Mouse (Mus musculus) midbrain, embryonic 12.5 days (tissue): Measurements from ENCODE around the gene Sumo1. TPM values are rescaled to one million over a fixed set of nuclear protein-coding genes. Genes with fewer than 3 reads are reported as not detected.
A peak's percentile ranks its signal among the peaks of the same experiment; 100 is the strongest.
"Not testable (repeated sequence)": the region's sequence is repeated elsewhere in the genome, so short reads cannot be mapped to it uniquely, and the experiment has no call there.

ENCODE experiments used
- ATAC-seq: fragments of 200-750 bp; cut with Nextera tagmentation; 2 replicates; pipeline ENCODE4 v1.8.0; 2017; ENCODE audit warnings: low read depth, moderate TSS enrichment, moderate library complexity; ENCODE audit not compliant: low FRiP score
- H3K27ac ChIP-seq: fragments of 300-500 bp; sonication (generic); replicated peaks from 2 replicates; pipeline ENCODE4 v1.5.1; 2016; ENCODE audit warnings: mild to moderate bottlenecking
- H3K27me3 ChIP-seq: fragments of 300-500 bp; sonication (generic); 2 replicates; pipeline ENCODE4 v1.6.1; 2016; ENCODE audit warnings: mild to moderate bottlenecking
- H3K36me3 ChIP-seq: fragments of 300-500 bp; sonication (generic); 2 replicates; pipeline ENCODE4 v1.6.1; 2016
- H3K4me1 ChIP-seq: fragments of 300-500 bp; sonication (generic); 2 replicates; pipeline ENCODE4 v1.6.1; 2016
- H3K4me2 ChIP-seq: fragments of 300-500 bp; sonication (generic); replicated peaks from 2 replicates; pipeline ENCODE4 v1.6.1; 2016; ENCODE audit warnings: mild to moderate bottlenecking, moderate library complexity
- H3K4me3 ChIP-seq: fragments of 300-500 bp; sonication (generic); 2 replicates; pipeline ENCODE4 v1.5.1; 2016; ENCODE audit warnings: mild to moderate bottlenecking
- H3K9ac ChIP-seq: fragments of 300-500 bp; sonication (generic); replicated peaks from 2 replicates; pipeline ENCODE4 v1.6.1; 2016; ENCODE audit warnings: mild to moderate bottlenecking, moderate library complexity
- H3K9me3 ChIP-seq: fragments of 300-500 bp; sonication (generic); 2 replicates; pipeline ENCODE4 v1.6.1; 2016; ENCODE audit warnings: mild to moderate bottlenecking
- WGBS: fragments of 180-500 bp; shearing (Covaris S2); methylation state at CpG from one replicate; pipeline ENCODE4 v1.1.7; 2016; 5-methylcytosine and 5-hydroxymethylcytosine counted together
- polyA plus RNA-seq: library from polyadenylated mRNA; unstranded; fragments of >200 nt; fragmentation: Nextera tagmentation; extraction: Ambion mirVana; gene quantifications from 2 replicates; pipeline ENCODE4 v1.2.1, GENCODE M21; 2016

Sumo1 gene
- polyA plus RNA-seq, 1 experiment from 2014 or later: 481 TPM

DNA sequence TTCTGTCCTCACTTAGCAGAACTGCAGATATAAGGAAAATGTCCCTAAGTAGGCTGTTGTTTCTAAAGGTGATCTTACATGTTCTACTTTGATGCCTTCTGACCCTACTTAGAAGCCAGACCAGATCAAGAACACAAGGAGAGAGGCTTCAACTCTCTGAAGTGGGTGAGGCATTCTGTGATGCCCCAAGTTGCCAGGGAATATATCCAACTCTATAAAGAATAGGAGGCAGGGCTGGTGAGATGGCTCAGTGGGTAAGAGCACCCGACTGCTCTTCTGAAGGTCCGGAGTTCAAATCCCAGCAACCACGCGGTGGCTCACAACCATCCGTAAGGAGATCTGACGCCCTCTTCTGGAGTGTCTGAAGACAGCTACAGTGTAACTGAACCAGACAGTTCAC, 40.3 kb downstream of the Sumo1 start:
- H3K4me1 ChIP-seq, H3K9ac ChIP-seq, H3K4me3 ChIP-seq, H3K9me3 ChIP-seq, ATAC-seq, H3K36me3 ChIP-seq, H3K27me3 ChIP-seq, H3K27ac ChIP-seq, H3K4me2 ChIP-seq: not testable (repeated sequence)
- WGBS: 90% methylated on average over 6 of the region's 6 CpGs

DNA sequence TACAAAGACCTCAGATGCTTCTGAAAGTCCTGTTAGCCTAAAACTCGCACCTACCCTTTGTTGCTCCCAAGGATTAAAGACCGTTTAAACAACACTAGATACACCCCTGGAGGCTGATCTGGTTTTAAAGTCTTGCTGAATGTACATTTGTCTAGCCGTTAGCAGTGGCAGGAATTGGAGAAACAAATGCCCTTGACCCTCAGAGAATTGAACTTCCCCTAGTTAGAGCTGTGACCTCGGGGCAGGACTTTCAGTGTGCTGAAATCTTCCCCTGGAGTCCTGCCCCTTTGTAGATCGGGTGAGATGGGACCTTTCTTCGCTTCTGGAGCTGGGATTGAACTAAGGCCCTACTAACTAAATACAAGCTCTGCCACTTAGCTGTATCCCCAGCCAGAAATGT, 41.4 kb downstream of the Sumo1 start:
- Histone ChIP-seq H3K27ac (no peak overlapping the region), H3K4me1 (no peaks in the 10 kb centered on the region), H3K36me3 (no peaks in the 10 kb centered on the region), H3K9me3 (no peaks in the 10 kb centered on the region), H3K4me3 (no peak overlapping the region), H3K4me2 (no peak overlapping the region), H3K9ac (no peak overlapping the region), H3K27me3 (no peaks in the 10 kb centered on the region)
- 52% methylated on average over 6 of the region's 6 CpGs for WGBS
- ATAC-seq: no peak

DNA sequence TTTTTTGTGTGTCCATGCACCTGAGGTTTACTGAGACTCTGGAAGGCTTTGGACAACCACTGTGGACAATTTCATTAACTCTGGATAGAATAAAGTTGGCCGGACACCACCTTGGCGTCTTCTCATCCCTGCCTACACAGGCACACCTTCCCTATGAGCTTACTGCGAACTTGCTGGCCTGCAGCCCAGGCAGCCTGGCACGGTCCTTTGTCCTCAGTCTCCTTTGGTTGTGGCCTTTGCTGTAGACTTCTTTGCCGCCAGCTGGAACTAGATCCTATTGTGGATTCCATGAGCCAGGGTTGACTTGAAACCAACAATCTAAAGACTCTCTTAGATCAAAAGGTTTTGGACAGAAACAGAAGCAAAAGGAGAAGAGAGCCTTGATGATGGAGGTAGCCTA, 45.2 kb downstream of the Sumo1 start:
- Histone ChIP-seq H3K4me2 (no peak overlapping the region), H3K27me3 (no peaks in the 10 kb centered on the region)
- 84% methylated on average over 5 of the region's 5 CpGs for WGBS

DNA sequence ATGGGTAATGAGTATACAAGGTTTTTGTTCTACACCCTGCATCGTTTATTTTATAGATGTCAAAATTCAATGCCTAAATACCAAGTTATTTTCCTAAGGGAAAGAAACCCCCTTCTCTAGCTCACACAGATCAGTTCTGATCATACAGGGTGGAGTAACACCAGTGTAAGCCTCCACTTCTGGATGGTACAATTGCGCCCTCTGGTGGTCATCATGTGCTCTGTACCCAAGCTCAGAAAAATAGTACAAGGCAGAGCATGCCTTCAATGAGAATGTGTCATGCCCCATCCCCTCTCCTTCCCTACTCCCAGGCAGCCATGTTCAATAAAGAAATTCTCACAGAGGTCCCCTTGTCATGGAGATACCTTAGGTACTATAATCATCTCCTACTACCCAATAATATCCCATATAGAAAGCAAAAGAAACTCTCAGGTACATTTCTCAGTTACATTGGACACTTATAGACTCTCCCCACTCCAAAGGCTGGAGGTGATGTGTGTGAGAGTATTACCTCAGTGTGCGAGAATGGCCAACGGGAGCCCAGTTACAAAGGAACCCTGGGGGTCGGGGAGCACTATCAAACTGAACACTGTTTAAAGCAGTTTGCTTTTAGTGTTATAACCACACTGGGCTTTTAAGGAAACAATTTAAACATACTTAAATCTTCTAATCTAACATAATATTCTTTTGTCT, 47.2 kb downstream of the Sumo1 start:
- Histone ChIP-seq H3K4me1 (no peaks in the 10 kb centered on the region), H3K27me3 (no peaks in the 10 kb centered on the region; the same call in 1 of the 2 replicates), H3K27ac (no peak overlapping the region), H3K4me3 (no peak overlapping the region), H3K9me3 (no peaks in the 10 kb centered on the region), H3K4me2 (no peak overlapping the region), H3K36me3 (no peaks in the 10 kb centered on the region), H3K9ac (no peak overlapping the region)
- ATAC-seq: peak; percentile 78
- 26% methylated on average over 5 of the region's 5 CpGs for WGBS

More for the DNA sequence above, 45.2 kb downstream of the Sumo1 start:
- no peak for ATAC-seq
- H3K4me3 ChIP-seq: no peak overlapping the region
- H3K36me3 ChIP-seq: no peaks in the 10 kb centered on the region
- no peak overlapping the region for H3K9ac ChIP-seq
- H3K4me1 ChIP-seq: no peaks in the 10 kb centered on the region
- no peak overlapping the region for H3K27ac ChIP-seq
- H3K9me3 ChIP-seq: no peaks in the 10 kb centered on the region

DNA sequence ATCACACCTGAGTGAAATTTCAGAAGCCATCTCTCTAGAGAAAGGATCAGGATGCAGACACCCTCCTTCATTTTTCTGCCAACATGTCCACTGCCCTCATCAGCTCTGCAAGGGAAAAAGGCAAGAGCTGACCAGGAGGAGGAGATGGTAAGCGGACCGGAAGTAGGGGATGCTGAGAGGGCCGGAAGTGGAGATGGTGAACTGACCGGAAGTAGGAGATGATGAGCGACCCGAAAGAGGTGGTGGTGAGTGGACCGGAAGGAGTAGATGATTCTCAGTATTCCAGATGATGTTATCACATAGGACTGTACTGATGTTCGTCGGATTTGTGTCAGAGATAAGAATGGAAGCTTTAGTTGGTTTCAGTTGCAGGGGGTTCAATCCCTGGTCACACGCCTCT, 51.4 kb downstream of the Sumo1 start:
- Histone ChIP-seq H3K4me1 (no peaks in the 10 kb centered on the region), H3K4me2 (no peak overlapping the region), H3K4me3 (no peak overlapping the region), H3K36me3 (no peaks in the 10 kb centered on the region), H3K9ac (no peak overlapping the region), H3K27ac (no peak overlapping the region), H3K27me3 (no peaks in the 10 kb centered on the region; the same call in none of the 2 replicates), H3K9me3 (no peaks in the 10 kb centered on the region)
- WGBS: 92% methylated on average over 10 of the region's 10 CpGs
- ATAC-seq: no peak

DNA sequence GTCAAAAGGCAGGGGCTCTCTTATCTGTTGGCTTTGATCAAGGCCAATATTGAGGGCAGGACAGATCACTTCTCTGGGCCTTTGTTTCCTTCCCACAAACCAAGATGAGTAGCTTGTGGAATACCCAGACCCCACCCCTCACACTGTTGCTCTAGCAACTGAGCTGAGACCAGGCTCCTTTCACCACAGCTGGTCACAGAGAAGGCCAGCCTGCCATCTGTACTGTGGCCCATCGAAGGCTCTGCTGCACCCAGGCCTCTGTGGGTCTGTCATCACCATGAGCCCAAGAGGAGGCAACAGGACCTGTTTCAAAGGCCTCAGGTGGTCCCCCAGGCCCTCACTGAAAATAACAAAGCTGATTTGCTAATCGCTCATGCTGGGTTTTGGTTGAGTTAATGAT, 55.6 kb downstream of the Sumo1 start:
- no peak for ATAC-seq

DNA sequence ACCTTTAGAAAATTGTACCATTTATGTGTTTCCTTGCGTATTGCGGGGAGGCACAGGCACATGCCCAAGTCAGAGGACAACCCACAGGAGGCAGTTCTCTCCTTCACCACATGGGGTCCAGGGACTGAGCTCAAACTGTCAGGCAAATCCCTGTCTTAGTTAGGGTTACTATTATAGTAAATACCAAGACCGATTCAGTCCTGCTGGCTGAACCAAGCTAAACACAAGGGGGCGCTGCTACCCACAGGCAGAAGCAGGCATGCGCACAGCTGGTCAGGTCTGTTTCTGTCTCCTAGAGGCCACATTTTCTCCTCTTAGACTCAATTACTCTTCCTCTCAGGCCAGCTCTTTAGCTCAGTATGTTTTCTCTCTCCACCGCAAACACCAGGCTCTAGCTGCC, 56.8 kb downstream of the Sumo1 start:
- WGBS: 40% methylated on average over 6 of the region's 6 CpGs
- Histone ChIP-seq H3K4me2 (no peak overlapping the region), H3K9me3 (no peaks in the 10 kb centered on the region), H3K27ac (no peak overlapping the region), H3K27me3 (no peaks in the 10 kb centered on the region; the same call in 1 of the 2 replicates), H3K36me3 (no peaks in the 10 kb centered on the region), H3K9ac (no peak overlapping the region), H3K4me1 (no peaks in the 10 kb centered on the region), H3K4me3 (no peak overlapping the region)
- ATAC-seq: no peak

More for the DNA sequence above, 55.6 kb downstream of the Sumo1 start:
- Histone ChIP-seq H3K36me3 (no peaks in the 10 kb centered on the region), H3K4me1 (no peaks in the 10 kb centered on the region), H3K9ac (no peak overlapping the region), H3K27ac (no peak overlapping the region), H3K27me3 (no peaks in the 10 kb centered on the region; the same call in none of the 2 replicates), H3K4me2 (no peak overlapping the region), H3K4me3 (no peak overlapping the region), H3K9me3 (no peaks in the 10 kb centered on the region)
- WGBS: 88% methylated on average over 2 of the region's 2 CpGs

DNA sequence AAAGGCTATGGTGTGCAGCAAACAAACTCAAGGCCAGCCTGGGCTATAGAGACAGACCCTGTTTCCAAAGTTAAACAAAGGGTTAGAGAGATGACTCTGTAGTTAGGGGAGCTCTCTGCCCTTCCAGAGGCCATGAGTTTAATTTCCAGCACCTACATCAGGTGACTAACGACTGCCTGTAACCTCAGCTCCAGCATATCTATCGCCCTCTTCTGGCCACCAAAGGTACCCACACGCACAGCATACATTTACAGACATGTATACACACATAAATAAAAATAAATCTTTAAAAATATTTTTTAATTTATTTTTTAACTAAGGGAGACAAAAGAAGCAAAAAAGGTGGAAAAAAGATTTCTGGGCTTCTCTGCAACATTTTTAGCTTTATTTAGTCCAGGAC, 59.7 kb downstream of the Sumo1 start:
- Histone ChIP-seq H3K4me1 (no peaks in the 10 kb centered on the region), H3K9ac (no peak overlapping the region), H3K27me3 (no peaks in the 10 kb centered on the region), H3K9me3 (no peaks in the 10 kb centered on the region), H3K36me3 (no peaks in the 10 kb centered on the region), H3K4me3 (no peak overlapping the region), H3K27ac (no peak overlapping the region), H3K4me2 (no peak overlapping the region)
- WGBS: 91% methylated on average over 3 of the region's 3 CpGs
- no peak for ATAC-seq

DNA sequence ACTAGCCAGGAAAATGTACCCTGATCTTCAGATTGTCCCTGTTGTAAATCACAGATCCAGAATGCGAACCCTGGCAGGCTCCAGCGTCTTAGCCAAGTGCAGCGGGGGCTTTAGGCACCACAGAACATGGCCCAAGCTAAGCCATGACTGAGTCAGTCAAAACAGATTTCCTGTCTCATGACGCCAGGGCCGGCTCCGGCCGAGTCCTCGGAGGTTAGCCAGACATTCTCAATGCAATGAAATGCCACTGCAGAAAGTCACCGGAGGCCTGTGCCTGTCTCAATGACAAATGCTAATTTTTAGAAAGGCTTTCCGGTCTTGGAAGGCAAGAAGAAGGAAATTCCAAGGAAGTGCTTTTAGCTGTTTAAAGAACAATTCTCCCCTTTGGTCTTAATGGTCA, 60.7 kb downstream of the Sumo1 start:
- H3K4me3 ChIP-seq: no peak overlapping the region
- ATAC-seq: no peak
- no peak overlapping the region for H3K4me2 ChIP-seq
- no peak overlapping the region for H3K9ac ChIP-seq
- no peak overlapping the region for H3K27ac ChIP-seq
- 89% methylated on average over 10 of the region's 10 CpGs for WGBS
- H3K27me3 ChIP-seq: no peaks in the 10 kb centered on the region
- no peaks in the 10 kb centered on the region for H3K4me1 ChIP-seq
- no peaks in the 10 kb centered on the region for H3K9me3 ChIP-seq
- H3K36me3 ChIP-seq: no peaks in the 10 kb centered on the region

DNA sequence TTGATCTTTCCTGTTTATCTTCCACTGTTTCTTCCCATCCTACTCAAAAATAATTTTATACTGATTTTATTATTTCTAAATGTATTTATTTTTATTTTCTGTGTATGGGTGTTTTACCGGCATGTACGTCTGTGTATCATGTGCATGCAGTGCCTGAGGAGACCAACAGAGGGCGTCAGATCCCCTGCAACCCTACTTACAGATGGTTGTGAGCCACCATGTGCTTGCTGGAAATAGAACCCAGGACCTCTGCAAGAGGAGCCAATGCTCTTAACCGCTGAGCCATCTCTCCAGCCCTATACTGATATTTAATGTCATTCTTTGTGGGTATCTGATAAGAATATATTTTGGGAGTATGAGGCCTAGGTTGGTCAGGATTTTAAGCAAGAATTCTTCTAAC, 61.2 kb downstream of the Sumo1 start:
- Histone ChIP-seq H3K4me1 (no peaks in the 10 kb centered on the region), H3K27me3 (no peaks in the 10 kb centered on the region), H3K27ac (no peak overlapping the region), H3K9me3 (no peaks in the 10 kb centered on the region), H3K9ac (no peak overlapping the region), H3K4me2 (no peak overlapping the region), H3K4me3 (no peak overlapping the region), H3K36me3 (no peaks in the 10 kb centered on the region)
- ATAC-seq: no peak
- WGBS: 77% methylated on average over 4 of the region's 4 CpGs

DNA sequence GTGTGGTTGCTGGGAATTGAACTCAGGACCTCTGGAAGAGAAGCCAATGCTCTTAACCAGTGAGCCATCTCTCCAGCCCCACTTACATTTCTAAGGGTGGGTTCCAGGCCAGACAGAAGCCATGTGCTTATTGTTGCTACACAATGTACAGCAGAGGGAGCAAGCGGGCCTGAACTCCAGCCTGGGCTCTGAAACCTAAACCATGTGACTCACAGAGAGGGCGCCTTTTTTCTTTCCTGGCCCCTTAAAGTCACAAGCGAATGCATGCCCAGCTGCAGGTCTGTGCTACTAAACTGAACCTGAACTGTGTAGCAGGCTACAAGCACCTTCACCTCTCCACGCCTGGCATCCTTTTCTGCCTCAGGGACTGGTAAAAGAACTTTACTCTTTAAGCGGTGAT, 61.7 kb downstream of the Sumo1 start:
- Histone ChIP-seq H3K27me3 (no peaks in the 10 kb centered on the region), H3K4me1 (no peaks in the 10 kb centered on the region), H3K9me3 (no peaks in the 10 kb centered on the region), H3K9ac (no peak overlapping the region), H3K4me2 (no peak overlapping the region), H3K27ac (no peak overlapping the region), H3K4me3 (no peak overlapping the region), H3K36me3 (no peaks in the 10 kb centered on the region)
- WGBS: 59% methylated on average over 5 of the region's 5 CpGs
- no peak for ATAC-seq

DNA sequence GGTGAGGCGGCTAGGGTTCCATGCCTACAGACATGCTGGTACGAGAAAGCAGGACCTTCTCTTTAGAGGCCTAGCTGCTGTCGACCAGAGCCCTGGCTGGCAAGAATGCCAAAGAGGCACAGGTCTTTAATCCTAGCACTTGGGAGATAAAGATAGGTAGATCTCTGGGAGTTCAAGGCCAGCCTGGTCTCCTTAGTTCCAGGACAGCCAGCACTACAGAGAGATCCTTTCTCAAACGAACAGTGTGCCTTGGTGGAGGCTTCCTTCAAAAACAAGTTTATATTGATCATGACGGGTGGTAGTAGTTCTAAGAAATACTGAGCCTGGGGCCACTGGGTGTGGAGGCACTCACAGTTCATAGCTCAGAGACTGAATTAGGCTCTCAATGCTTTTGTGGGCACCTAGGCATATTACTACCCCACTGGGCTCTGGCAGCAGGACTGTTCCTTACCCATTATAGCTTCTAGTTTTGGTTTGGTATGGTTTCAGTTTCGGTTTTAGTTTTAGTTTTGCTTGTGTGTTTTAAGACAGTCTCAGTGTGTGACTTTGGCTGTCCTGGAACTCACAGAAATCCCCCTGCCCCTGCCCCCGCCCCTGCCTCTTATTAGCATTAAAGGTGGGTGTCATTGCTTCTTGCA, 62.4 kb downstream of the Sumo1 start:
- no peak overlapping the region for H3K27ac ChIP-seq
- no peak overlapping the region for H3K4me3 ChIP-seq
- no peak for ATAC-seq
- H3K9ac ChIP-seq: no peak overlapping the region
- no peak overlapping the region for H3K4me2 ChIP-seq
- H3K9me3 ChIP-seq: no peaks in the 10 kb centered on the region
- H3K4me1 ChIP-seq: no peaks in the 10 kb centered on the region
- H3K27me3 ChIP-seq: no peaks in the 10 kb centered on the region
- H3K36me3 ChIP-seq: no peaks in the 10 kb centered on the region
- 88% methylated on average over 7 of the region's 7 CpGs for WGBS
